In genomic region chr17:48790526-48790925, GRCm38 (mm10) we compare ENCODE assay signal across 27 mouse cellular contexts.
DNase-seq lines count a peak whose midpoint lies in the region; ATAC-seq and TF ChIP-seq lines count a peak whose summit lies in the region.
"Had no signal": no experiment of that assay in that cellular context is flagged by ENCODE, and none has a peak within 500 bp of the region (broad histone marks: within the 10 kb centered on the region; RNA-seq: fewer than 3 reads in every experiment).

No protein-coding gene starts in this region.

- H3K4me1 ChIP-seq in midbrain, embryonic 11.5 days (ENCODE audit: control insufficient read depth, insufficient read depth, low read length): no peaks in the 10 kb centered on the region
- H3K4me1 ChIP-seq in midbrain, embryonic 10.5 days: peaks cover 3% of the 10 kb centered on the region; the same call in 1 of the 2 replicates
- peaks cover 4% of the 10 kb centered on the region; the same call in 1 of the 2 replicates for H3K4me1 ChIP-seq in hindbrain, embryonic 14.5 days (replicated peaks; ENCODE audit: control insufficient read depth, insufficient read depth, low read length)
- no peaks in the 10 kb centered on the region; the same call in 1 of the 2 replicates for H3K4me1 ChIP-seq in hindbrain, embryonic 16.5 days (ENCODE audit: control insufficient read depth, insufficient read depth, low read depth, low read length)
- no peaks in the 10 kb centered on the region for H3K4me1 ChIP-seq in forebrain, postnatal 0 days (ENCODE audit: insufficient read depth)
- H3K4me1 ChIP-seq: embryonic facial prominence, embryonic 10.5 days; embryonic facial prominence, embryonic 13.5 days; forebrain, embryonic 12.5 days; forebrain, embryonic 15.5 days; heart, embryonic 12.5 days; heart, embryonic 15.5 days had no signal

- TF ChIP-seq CTCF in forebrain, postnatal 0 days (IDR thresholded peaks at IDR 0.05; ENCODE audit: low read depth): no peak

- no peak overlapping the region for H3K4me3 ChIP-seq in midbrain, embryonic 11.5 days (ENCODE audit: low read depth, low read length)
- no peak overlapping the region for H3K4me3 ChIP-seq in midbrain, embryonic 10.5 days
- no peak overlapping the region for H3K4me3 ChIP-seq in hindbrain, embryonic 14.5 days (replicated peaks; ENCODE audit: low read length)
- H3K4me3 ChIP-seq in hindbrain, embryonic 16.5 days (ENCODE audit: low read length): no peak overlapping the region
- no peak overlapping the region for H3K4me3 ChIP-seq in forebrain, postnatal 0 days (ENCODE audit: low read depth, low read length)
- H3K4me3 ChIP-seq: embryonic facial prominence, embryonic 10.5 days; embryonic facial prominence, embryonic 13.5 days; erythroblast, embryonic 14.5 days; forebrain, embryonic 12.5 days; forebrain, embryonic 15.5 days; heart, embryonic 12.5 days; heart, embryonic 15.5 days had no signal

- 67% methylated on average over 6 of the region's 6 CpGs for WGBS in midbrain, embryonic 11.5 days
- WGBS in midbrain, embryonic 10.5 days: 76% methylated on average over 6 of the region's 6 CpGs
- 47% methylated on average over 6 of the region's 6 CpGs for WGBS in hindbrain, embryonic 14.5 days
- WGBS in hindbrain, embryonic 16.5 days: 57% methylated on average over 6 of the region's 6 CpGs
- WGBS in forebrain, postnatal 0 days: 52% methylated on average over 6 of the region's 6 CpGs

- no peak for ATAC-seq in midbrain, embryonic 11.5 days (ENCODE audit: low FRiP score)
- peak; percentile 15; the same call in 1 of the 2 replicates for ATAC-seq in hindbrain, embryonic 14.5 days (ENCODE audit: low FRiP score)
- ATAC-seq in hindbrain, embryonic 16.5 days: peak; percentile 59
- ATAC-seq in forebrain, postnatal 0 days: no peak; the same call in 1 of the 2 replicates
- ATAC-seq: CD4-positive, CD25-positive, alpha-beta regulatory T cell, adult 4 months; forebrain, embryonic 15.5 days; intestine, postnatal 0 days had no signal

- H3K4me2 ChIP-seq in midbrain, embryonic 11.5 days: no peak overlapping the region
- no peak overlapping the region for H3K4me2 ChIP-seq in hindbrain, embryonic 14.5 days (replicated peaks)
- H3K4me2 ChIP-seq in hindbrain, embryonic 16.5 days (ENCODE audit: low read length): no peak overlapping the region
- no peak overlapping the region for H3K4me2 ChIP-seq in forebrain, postnatal 0 days (ENCODE audit: low read depth)
- H3K4me2 ChIP-seq: embryonic facial prominence, embryonic 13.5 days; forebrain, embryonic 12.5 days; forebrain, embryonic 15.5 days; heart, embryonic 12.5 days; heart, embryonic 15.5 days had no signal

- no peaks in the 10 kb centered on the region for H3K9me3 ChIP-seq in midbrain, embryonic 11.5 days (ENCODE audit: control insufficient read depth, low read length)
- H3K9me3 ChIP-seq in midbrain, embryonic 10.5 days (replicated peaks): 0 out of 2 replicates have a peak, but pooled peaks cover 3% of the 10 kb centered on the region
- H3K9me3 ChIP-seq in hindbrain, embryonic 14.5 days (ENCODE audit: control insufficient read depth, low read length): no peaks in the 10 kb centered on the region
- H3K9me3 ChIP-seq in hindbrain, embryonic 16.5 days (ENCODE audit: control insufficient read depth, low read length): no peaks in the 10 kb centered on the region
- H3K9me3 ChIP-seq in forebrain, postnatal 0 days (ENCODE audit: low read length): no peaks in the 10 kb centered on the region
- H3K9me3 ChIP-seq: embryonic facial prominence, embryonic 10.5 days; embryonic facial prominence, embryonic 13.5 days; forebrain, embryonic 12.5 days; forebrain, embryonic 15.5 days; heart, embryonic 12.5 days; heart, embryonic 15.5 days had no signal

- H3K27me3 ChIP-seq in midbrain, embryonic 11.5 days (ENCODE audit: control insufficient read depth, insufficient read depth, low read length): no peaks in the 10 kb centered on the region
- no peaks in the 10 kb centered on the region for H3K27me3 ChIP-seq in midbrain, embryonic 10.5 days (ENCODE audit: low read depth, poor library complexity, severe bottlenecking)
- no peaks in the 10 kb centered on the region for H3K27me3 ChIP-seq in hindbrain, embryonic 14.5 days (ENCODE audit: control insufficient read depth, insufficient read depth, low read length)
- no peaks in the 10 kb centered on the region for H3K27me3 ChIP-seq in hindbrain, embryonic 16.5 days (replicated peaks; ENCODE audit: control insufficient read depth, insufficient read depth, low read length)
- H3K27me3 ChIP-seq in forebrain, postnatal 0 days (ENCODE audit: insufficient read depth, low read length): no peaks in the 10 kb centered on the region
- H3K27me3 ChIP-seq: embryonic facial prominence, embryonic 13.5 days; forebrain, embryonic 12.5 days; forebrain, embryonic 15.5 days; heart, embryonic 12.5 days; heart, embryonic 15.5 days had no signal

- no peaks in the 10 kb centered on the region for H3K36me3 ChIP-seq in midbrain, embryonic 11.5 days (ENCODE audit: control insufficient read depth, insufficient read depth, low read length)
- H3K36me3 ChIP-seq in midbrain, embryonic 10.5 days: no peaks in the 10 kb centered on the region
- H3K36me3 ChIP-seq in hindbrain, embryonic 14.5 days (replicated peaks; ENCODE audit: control insufficient read depth, insufficient read depth): no peaks in the 10 kb centered on the region
- no peaks in the 10 kb centered on the region for H3K36me3 ChIP-seq in hindbrain, embryonic 16.5 days (ENCODE audit: control insufficient read depth, insufficient read depth, low read length)
- H3K36me3 ChIP-seq in forebrain, postnatal 0 days (ENCODE audit: insufficient read depth): no peaks in the 10 kb centered on the region
- H3K36me3 ChIP-seq: embryonic facial prominence, embryonic 10.5 days; embryonic facial prominence, embryonic 13.5 days; forebrain, embryonic 12.5 days; forebrain, embryonic 15.5 days; heart, embryonic 12.5 days; heart, embryonic 15.5 days had no signal

- no peak overlapping the region for H3K9ac ChIP-seq in midbrain, embryonic 11.5 days (ENCODE audit: low read length)
- H3K9ac ChIP-seq in hindbrain, embryonic 14.5 days: no peak overlapping the region
- no peak overlapping the region for H3K9ac ChIP-seq in hindbrain, embryonic 16.5 days (ENCODE audit: low read depth, low read length)
- no peak overlapping the region for H3K9ac ChIP-seq in forebrain, postnatal 0 days
- H3K9ac ChIP-seq: embryonic facial prominence, embryonic 13.5 days; forebrain, embryonic 12.5 days; forebrain, embryonic 15.5 days; heart, embryonic 12.5 days; heart, embryonic 15.5 days had no signal

- H3K27ac ChIP-seq in midbrain, embryonic 11.5 days (ENCODE audit: low read depth, low read length): no peak overlapping the region
- no peak overlapping the region for H3K27ac ChIP-seq in midbrain, embryonic 10.5 days (replicated peaks)
- H3K27ac ChIP-seq in hindbrain, embryonic 14.5 days: no peak overlapping the region
- H3K27ac ChIP-seq in hindbrain, embryonic 16.5 days (ENCODE audit: low read depth, low read length): peak overlapping the region; percentile 9; the same call in 1 of the 2 replicates
- H3K27ac ChIP-seq in forebrain, postnatal 0 days (ENCODE audit: low read depth, low read length): no peak overlapping the region
- H3K27ac ChIP-seq: embryonic facial prominence, embryonic 10.5 days; embryonic facial prominence, embryonic 13.5 days; forebrain, embryonic 12.5 days; forebrain, embryonic 15.5 days; heart, embryonic 15.5 days had no signal

- peak; percentile 75 for DNase-seq in midbrain, embryonic 11.5 days (ENCODE audit: low spot score, missing footprints)
- no peak for DNase-seq in midbrain, embryonic 10.5 days (ENCODE audit: low spot score)
- DNase-seq in hindbrain, embryonic 14.5 days (ENCODE audit: low spot score): no peak
- DNase-seq in forebrain, postnatal 0 days: no peak
- DNase-seq in left cerebral cortex, adult 18-20 months (ENCODE audit: low spot score in 2 of 2): no peak
- DNase-seq: adrenal gland, adult 2 months; adrenal gland, postnatal 14 days; cerebellum, adult 11-12 months; cerebellum, adult 8-10 months; cerebellum, postnatal 10 days; cerebellum, postnatal 36 days; embryo, embryonic 11 days; gastrocnemius, postnatal 10 days; gastrocnemius, postnatal 36 days; heart, adult 11 months; heart, postnatal 10 days; heart, postnatal 36 days had no signal

Comparison
In these comparisons a context has a peak if more than half of its experiments do, and no peak if none do; other contexts are left out.
1. ATAC-seq: peak in hindbrain, embryonic 14.5 days (single experiment) and hindbrain, embryonic 16.5 days (single experiment); none in midbrain, embryonic 11.5 days (single experiment) and forebrain, postnatal 0 days (single experiment).